Mouse (Mus musculus) lung, embryonic 16.5 days (tissue): ENCODE results near the gene Mip. TPM values are rescaled to one million over a fixed set of nuclear protein-coding genes. Genes with fewer than 3 reads are reported as not detected.
"Not testable (repeated sequence)": the region's sequence is repeated elsewhere in the genome, so short reads cannot be mapped to it uniquely, and the experiment has no call there.

Source experiments
- ATAC-seq: fragments of 200-750 bp; cut with Nextera tagmentation; 2 replicates; pipeline ENCODE4 v1.8.0; 2017; ENCODE audit warnings: low read depth, mild to moderate bottlenecking, moderate library complexity
- H3K27ac ChIP-seq: fragments of 300-500 bp; sonication (generic); 2 replicates; pipeline ENCODE4 v1.5.1; 2014; ENCODE audit warnings: mild to moderate bottlenecking, control low read depth, low read length
- H3K27me3 ChIP-seq: fragments of 300-500 bp; sonication (generic); 2 replicates; pipeline ENCODE4 v1.6.1; 2014; ENCODE audit warnings: low read depth, low read length, mixed read lengths; ENCODE audit not compliant: control insufficient read depth, insufficient read depth
- H3K36me3 ChIP-seq: fragments of 300-500 bp; sonication (generic); 2 replicates; pipeline ENCODE4 v1.6.1; 2014; ENCODE audit warnings: low read length; ENCODE audit not compliant: control insufficient read depth, insufficient read depth
- H3K4me1 ChIP-seq: fragments of 300-500 bp; sonication (generic); replicated peaks from 2 replicates; pipeline ENCODE4 v1.6.1; 2014; ENCODE audit warnings: low read length, mixed read lengths; ENCODE audit not compliant: control insufficient read depth, insufficient read depth
- H3K4me2 ChIP-seq: fragments of 300-500 bp; sonication (generic); 2 replicates; pipeline ENCODE4 v1.6.1; 2014; ENCODE audit warnings: low read depth, low read length, control low read depth
- H3K4me3 ChIP-seq: fragments of 300-500 bp; sonication (generic); 2 replicates; pipeline ENCODE4 v1.5.1; 2014; ENCODE audit warnings: mild to moderate bottlenecking, low read length, control low read depth
- H3K9ac ChIP-seq: fragments of 300-500 bp; sonication (generic); 2 replicates; pipeline ENCODE4 v1.6.1; 2014; ENCODE audit warnings: low read length, control low read depth
- H3K9me3 ChIP-seq: fragments of 300-500 bp; sonication (generic); 2 replicates; pipeline ENCODE4 v1.6.1; 2016; ENCODE audit warnings: low read length; ENCODE audit not compliant: control insufficient read depth
- WGBS: fragments of 180-500 bp; shearing (Covaris S2); extraction: QIAGEN DNeasy Blood & Tissue Kit; methylation state at CpG from one replicate; pipeline ENCODE4 v1.1.7; 2014; 5-methylcytosine and 5-hydroxymethylcytosine counted together
- polyA plus RNA-seq: library from polyadenylated mRNA; unstranded; fragments of >200 nt; fragmentation: Nextera tagmentation; extraction: Ambion mirVana; gene quantifications from 2 replicates; pipeline ENCODE4 v1.2.1, GENCODE M21; 2015

The Mip gene
- polyA plus RNA-seq, 1 experiment from 2014 or later: not detected

DNA sequence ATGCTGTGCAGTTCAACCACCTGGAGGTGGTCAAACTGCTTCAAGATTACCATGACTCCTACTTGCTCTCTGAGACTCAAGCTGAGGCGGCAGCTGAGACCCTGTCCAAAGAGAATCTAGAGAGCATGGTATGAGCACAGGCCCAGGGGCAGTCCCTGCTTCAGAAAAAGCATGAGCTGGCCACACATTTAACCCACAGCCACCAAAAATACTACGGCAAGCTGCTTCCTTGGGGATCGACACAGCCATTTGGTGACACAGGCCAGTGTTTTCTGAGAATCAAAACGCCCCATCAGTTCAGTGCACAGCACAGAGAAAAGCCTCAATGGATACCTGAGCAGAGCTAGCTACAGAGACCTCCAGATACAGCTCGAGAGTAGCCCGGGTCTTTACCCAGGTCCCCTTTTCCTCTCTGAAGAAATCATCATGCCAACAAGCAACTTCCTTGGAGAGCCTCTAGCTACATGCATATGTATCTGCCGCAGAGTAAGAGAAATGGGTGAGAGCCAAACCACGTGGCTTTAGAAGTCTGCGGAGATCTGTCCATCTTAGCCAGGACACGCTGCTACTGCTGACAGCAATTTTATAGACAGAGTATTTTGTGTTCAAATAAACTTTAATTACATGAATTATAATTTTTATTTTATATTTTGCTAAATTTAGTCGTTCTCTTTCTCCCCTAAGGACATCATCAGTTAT, 16.2 kb upstream of the Mip start:
- H3K9ac ChIP-seq: no peak overlapping the region; the same call in 1 of the 2 replicates
- peaks cover 6% of the 10 kb centered on the region; the same call in 1 of the 2 replicates for H3K27me3 ChIP-seq
- H3K4me1 ChIP-seq: peaks cover 8% of the 10 kb centered on the region
- no peak overlapping the region for H3K27ac ChIP-seq
- ATAC-seq: no peak
- WGBS: 86% methylated on average over 11 of the region's 11 CpGs
- H3K36me3 ChIP-seq: peaks cover 2% of the 10 kb centered on the region; the same call in 1 of the 2 replicates
- H3K9me3 ChIP-seq: no peaks in the 10 kb centered on the region
- no peak overlapping the region for H3K4me3 ChIP-seq
- H3K4me2 ChIP-seq: no peak overlapping the region

DNA sequence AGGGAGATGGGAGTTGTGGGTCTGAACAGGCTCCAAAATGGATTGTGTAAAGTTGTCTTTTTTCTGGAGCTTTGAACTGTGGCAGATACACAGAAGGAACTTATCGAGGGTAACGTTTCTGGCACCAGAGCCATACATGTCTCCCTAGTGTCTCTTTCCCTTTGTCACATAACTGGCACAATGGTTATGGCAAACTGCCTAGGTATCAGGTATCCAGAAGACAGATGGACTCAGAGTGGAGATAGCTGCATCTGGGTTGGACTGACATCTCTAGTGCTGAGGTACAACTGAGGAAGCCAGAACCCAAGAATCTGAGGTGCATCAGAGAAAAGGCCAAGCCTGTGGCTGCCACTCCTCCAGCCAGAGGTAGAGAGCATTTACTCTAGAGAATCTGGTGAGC, 15.5 kb upstream of the Mip start:
- 74% methylated on average over 2 of the region's 2 CpGs for WGBS
- H3K4me1 ChIP-seq: peaks cover 8% of the 10 kb centered on the region
- peaks cover 2% of the 10 kb centered on the region; the same call in 1 of the 2 replicates for H3K36me3 ChIP-seq
- H3K4me2 ChIP-seq: no peak overlapping the region
- no peak for ATAC-seq
- H3K27me3 ChIP-seq: peaks cover 6% of the 10 kb centered on the region; the same call in 1 of the 2 replicates
- no peak overlapping the region; the same call in 1 of the 2 replicates for H3K9ac ChIP-seq
- no peaks in the 10 kb centered on the region for H3K9me3 ChIP-seq
- H3K4me3 ChIP-seq: no peak overlapping the region
- no peak overlapping the region for H3K27ac ChIP-seq

DNA sequence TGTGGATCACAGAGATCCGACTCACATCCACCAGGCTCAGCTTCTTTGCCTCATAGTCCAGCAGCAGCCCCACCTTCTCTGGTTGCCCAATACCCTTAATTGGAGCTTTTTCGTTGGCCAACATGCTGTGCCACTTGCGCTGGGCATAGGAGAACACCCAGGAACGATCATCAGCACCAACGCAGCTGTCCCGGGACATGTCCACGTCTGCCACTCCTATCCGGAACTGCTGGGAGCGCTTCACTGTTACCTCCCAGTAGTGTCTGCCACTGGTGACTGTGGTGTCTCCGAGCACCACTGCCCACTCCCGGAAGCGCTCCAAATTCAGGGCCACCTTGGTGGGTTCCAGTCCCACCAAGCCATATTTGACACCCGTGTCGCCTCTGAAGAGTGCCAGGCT, 14.7 kb upstream of the Mip start:
- 11% methylated on average over 14 of the region's 14 CpGs for WGBS
- Histone ChIP-seq H3K9me3 (no peaks in the 10 kb centered on the region), H3K27ac (no peak overlapping the region; the same call in 1 of the 2 replicates), H3K27me3 (peaks cover 6% of the 10 kb centered on the region; the same call in 1 of the 2 replicates), H3K4me1 (peaks cover 8% of the 10 kb centered on the region), H3K9ac (peak overlapping the region; percentile 78), H3K4me2 (peak overlapping the region; percentile 97), H3K36me3 (peaks cover 2% of the 10 kb centered on the region; the same call in 1 of the 2 replicates), H3K4me3 (peak overlapping the region; percentile 86)
- 0 out of 2 replicates have a peak, but pooled peaks have one; percentile 8 for ATAC-seq

DNA sequence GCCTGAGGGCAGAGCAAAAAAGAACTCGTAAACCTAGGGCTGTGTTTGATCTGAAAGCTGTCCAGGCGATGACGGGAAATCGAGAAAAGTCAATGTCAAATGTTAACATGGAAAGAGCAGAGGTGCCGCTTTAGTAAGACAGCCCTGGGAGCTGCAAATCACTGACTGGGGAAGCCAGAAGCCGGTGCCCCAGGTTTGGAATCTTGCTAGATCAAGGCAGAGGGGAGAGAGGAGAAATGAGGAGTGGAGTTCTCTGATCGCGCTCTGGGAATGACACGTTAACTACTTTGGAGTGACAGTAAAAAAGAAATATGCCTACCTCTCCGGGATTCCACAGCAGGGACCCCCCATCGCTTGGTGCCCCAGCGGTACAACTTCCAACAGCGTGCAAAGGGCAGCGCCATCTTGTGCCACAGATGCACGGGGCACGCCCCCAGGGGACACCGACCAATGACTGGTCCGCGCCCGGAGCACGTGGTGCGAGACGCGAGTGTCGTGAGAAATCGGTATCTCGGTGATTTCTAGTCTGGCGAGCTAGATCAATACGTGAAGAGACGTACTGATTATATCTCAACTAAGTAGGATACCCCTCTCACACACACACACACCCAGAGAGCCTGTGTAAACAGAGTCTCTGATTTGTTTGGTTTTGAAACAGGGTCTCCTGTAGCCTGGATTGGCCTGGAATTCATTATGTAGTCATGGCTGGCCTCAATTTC, 14.1 kb upstream of the Mip start, which contains the start of gene Spryd4:
Gene Spryd4 (minus strand): TSS at position 418 of the 719 bp plus-strand sequence.
- peak within 1 kb of the TSS; percentile 78 for H3K9ac ChIP-seq
- H3K4me2 ChIP-seq: peak within 1 kb of the TSS; percentile 97
- WGBS: under 1% methylated on average over 30 of the region's 30 CpGs
- peak; percentile 96 for ATAC-seq
- peaks cover 6% of the 10 kb centered on the region; the same call in 1 of the 2 replicates for H3K27me3 ChIP-seq
- H3K9me3 ChIP-seq: no peaks in the 10 kb centered on the region
- peaks cover 8% of the 10 kb centered on the region for H3K4me1 ChIP-seq
- peak within 1 kb of the TSS; percentile 86 for H3K4me3 ChIP-seq
- peak within 1 kb of the TSS; percentile 46 for H3K27ac ChIP-seq
- H3K36me3 ChIP-seq: peaks cover 2% of the 10 kb centered on the region; the same call in 1 of the 2 replicates

DNA sequence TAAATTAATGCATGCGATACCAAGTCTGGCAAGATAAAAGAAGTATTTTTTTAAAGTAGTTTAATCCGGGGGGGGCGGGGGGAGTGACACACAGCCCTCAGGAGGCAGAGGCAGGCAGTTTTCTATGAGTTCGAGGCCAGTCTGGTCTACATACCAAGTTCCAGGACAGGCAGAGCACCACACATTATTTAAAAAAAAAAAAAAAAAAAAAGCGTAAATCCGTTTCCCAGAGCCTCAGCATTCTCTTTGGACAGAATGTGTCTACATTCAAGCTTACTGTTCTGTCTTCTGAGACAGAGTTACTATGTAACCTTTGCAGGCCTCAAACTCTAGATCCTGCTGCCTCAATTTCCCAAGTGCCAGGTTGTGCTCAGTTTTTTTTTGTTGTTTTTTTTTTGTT, 13.5 kb upstream of the Mip start:
- H3K27ac ChIP-seq: peak overlapping the region; percentile 30; the same call in 1 of the 2 replicates
- no peak for ATAC-seq

DNA sequence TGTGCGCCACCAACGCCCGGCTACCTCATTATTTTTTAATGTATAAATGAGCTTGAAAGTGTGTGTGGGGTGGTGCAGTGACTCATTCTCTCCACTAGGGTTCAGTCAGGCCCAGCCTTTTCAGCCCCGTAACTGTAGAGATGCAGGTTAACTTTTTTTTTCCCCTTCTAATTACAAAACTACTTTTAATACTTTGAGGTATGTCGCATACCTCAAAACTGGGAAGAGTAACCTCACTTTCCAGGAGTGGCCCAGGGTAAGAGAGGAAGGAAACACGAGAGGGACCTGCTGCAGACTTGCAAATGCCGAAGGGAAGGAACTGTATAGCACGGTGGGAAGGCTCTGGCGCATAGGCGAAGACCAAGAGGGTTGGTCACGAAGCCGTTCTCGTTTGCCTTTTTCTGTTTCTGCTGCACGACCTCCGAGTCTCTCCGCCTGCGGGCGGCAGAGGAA, 12.7 kb upstream of the Mip start:
- H3K4me2 ChIP-seq: peak overlapping the region; percentile 61
- peak; percentile 61 for ATAC-seq
- H3K4me3 ChIP-seq: peak overlapping the region; percentile 37
- no peaks in the 10 kb centered on the region for H3K9me3 ChIP-seq
- H3K9ac ChIP-seq: peak overlapping the region; percentile 40
- under 1% methylated on average over 18 of the region's 18 CpGs for WGBS
- peak overlapping the region; percentile 6; the same call in 1 of the 2 replicates for H3K27ac ChIP-seq
- peaks cover 6% of the 10 kb centered on the region; the same call in 1 of the 2 replicates for H3K27me3 ChIP-seq
- peaks cover 8% of the 10 kb centered on the region for H3K4me1 ChIP-seq
- peaks cover 2% of the 10 kb centered on the region; the same call in 1 of the 2 replicates for H3K36me3 ChIP-seq

More for the DNA sequence above, 13.5 kb upstream of the Mip start:
- Histone ChIP-seq H3K9me3 (no peaks in the 10 kb centered on the region), H3K27me3 (peaks cover 6% of the 10 kb centered on the region; the same call in 1 of the 2 replicates), H3K4me3 (peak overlapping the region; percentile 86), H3K9ac (peak overlapping the region; percentile 78), H3K36me3 (peaks cover 2% of the 10 kb centered on the region; the same call in 1 of the 2 replicates), H3K4me2 (peak overlapping the region; percentile 97), H3K4me1 (peaks cover 8% of the 10 kb centered on the region)
- WGBS: 44% methylated on average over 6 of the region's 6 CpGs

DNA sequence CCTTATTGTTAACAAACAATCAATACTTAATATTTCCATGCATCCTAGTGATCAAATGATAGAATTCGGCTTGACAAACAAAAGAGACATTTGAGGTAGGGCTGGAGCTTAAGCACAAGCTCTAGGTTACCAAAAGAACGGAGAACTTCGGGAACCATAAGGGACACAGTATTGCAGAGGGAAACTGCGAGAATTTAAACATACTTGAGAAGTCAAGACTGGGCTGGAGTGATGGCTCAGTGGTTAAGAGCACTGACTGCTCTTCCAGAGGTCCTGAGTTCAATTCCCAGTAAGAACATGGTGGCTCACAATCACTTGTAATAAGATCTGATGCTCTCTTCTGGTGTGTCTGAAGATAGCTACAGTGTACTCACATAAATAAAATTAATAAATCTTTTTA, 11.5 kb upstream of the Mip start:
- not testable (repeated sequence) for H3K4me1 ChIP-seq, H3K9me3 ChIP-seq, H3K4me2 ChIP-seq, H3K9ac ChIP-seq, H3K27ac ChIP-seq, H3K36me3 ChIP-seq, H3K27me3 ChIP-seq, H3K4me3 ChIP-seq, ATAC-seq
- WGBS: 83% methylated on average over 4 of the region's 4 CpGs

DNA sequence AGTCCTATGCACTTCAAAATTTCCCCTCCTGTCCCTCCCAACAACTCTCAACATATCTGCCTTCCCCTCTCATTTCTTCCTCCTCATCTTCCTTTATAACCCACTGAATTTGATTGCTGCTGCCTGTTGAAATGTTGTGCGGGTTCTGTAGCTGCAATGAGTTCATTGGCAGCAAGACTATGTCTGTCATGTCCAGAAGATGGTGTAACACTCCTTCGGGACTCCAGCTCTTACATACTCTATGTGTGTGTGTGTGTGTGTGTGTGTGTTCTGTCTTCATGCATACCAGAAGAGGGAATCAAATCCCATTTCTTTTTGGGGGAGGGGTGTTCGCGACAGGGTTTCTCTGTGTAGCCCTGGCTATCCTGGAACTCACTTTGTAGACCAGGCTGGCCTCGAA, 10.7 kb upstream of the Mip start:
- no peaks in the 10 kb centered on the region for H3K36me3 ChIP-seq
- no peak for ATAC-seq
- no peak overlapping the region for H3K4me2 ChIP-seq
- no peak overlapping the region for H3K9ac ChIP-seq
- H3K27me3 ChIP-seq: peaks cover 6% of the 10 kb centered on the region; the same call in 1 of the 2 replicates
- H3K4me3 ChIP-seq: no peak overlapping the region
- WGBS: 78% methylated on average over 5 of the region's 5 CpGs
- H3K27ac ChIP-seq: no peak overlapping the region
- H3K4me1 ChIP-seq: peaks cover 8% of the 10 kb centered on the region
- H3K9me3 ChIP-seq: no peaks in the 10 kb centered on the region
